Mouse (Mus musculus): ENCODE measurements around the gene Taf13. TPM values are rescaled to one million over a fixed set of nuclear protein-coding genes. Genes with fewer than 3 reads are reported as not detected.
A peak's percentile ranks its signal among the peaks of the same experiment; 100 is the strongest.

Taf13 gene
- total and polyA plus RNA-seq, 2 experiments from 2014 or later: 12.4 to 38.9 TPM

- 0 out of 2 replicates have a peak overlapping the region, but pooled peaks have one; percentile 76 for H3K27ac ChIP-seq
- TF ChIP-seq CTCF (IDR thresholded peaks at IDR 0.05; ENCODE audit: low read depth): no peak
- peak overlapping the region; percentile 75; the same call in 1 of the 2 replicates for H3K9ac ChIP-seq (replicated peaks; ENCODE audit: low read length)
- H3K27me3 ChIP-seq (ENCODE audit: insufficient read depth, low read length): no peaks in the 10 kb centered on the region
- H3K36me3 ChIP-seq (ENCODE audit: insufficient read depth, low read length): no peaks in the 10 kb centered on the region
- H3K4me3 ChIP-seq (ENCODE audit: low read length): peak overlapping the region; percentile 65
- H3K4me2 ChIP-seq (ENCODE audit: low read depth, low read length): peak overlapping the region; percentile 78
- WGBS: 42% methylated on average over 18 of the region's 18 CpGs
- DNase-seq (ENCODE audit: low spot score): no peak
- H3K9me3 ChIP-seq (ENCODE audit: low read length): no peaks in the 10 kb centered on the region
- H3K4me1 ChIP-seq (ENCODE audit: insufficient read depth, low read length): no peaks in the 10 kb centered on the region
- no peak for ATAC-seq
These were observed 962 bp downstream of the Taf13 start for GRCm38 (mm10) chr3:108572309-108573010.

GRCm38 (mm10) chr3:108574018-108574417 is 2.5 kb downstream of the Taf13 start:
- Histone ChIP-seq H3K27me3 (ENCODE audit: insufficient read depth, low read length) (no peaks in the 10 kb centered on the region), H3K27ac (no peak overlapping the region), H3K4me1 (ENCODE audit: insufficient read depth, low read length) (no peaks in the 10 kb centered on the region), H3K4me2 (ENCODE audit: low read depth, low read length) (no peak overlapping the region), H3K36me3 (ENCODE audit: insufficient read depth, low read length) (no peaks in the 10 kb centered on the region), H3K9me3 (ENCODE audit: low read length) (no peaks in the 10 kb centered on the region), H3K4me3 (ENCODE audit: low read length) (no peak overlapping the region), H3K9ac (replicated peaks; ENCODE audit: low read length) (no peak overlapping the region)
- no peak for TF ChIP-seq CTCF (IDR thresholded peaks at IDR 0.05; ENCODE audit: low read depth)
- ATAC-seq (no peak), DNase-seq (ENCODE audit: low spot score) (no peak)
- 93% methylated on average over 5 of the region's 5 CpGs for WGBS

GRCm38 (mm10) chr3:108584580-108584979 is 13.1 kb downstream of the Taf13 start:
- Histone ChIP-seq H3K9me3 (ENCODE audit: low read length) (no peaks in the 10 kb centered on the region), H3K9ac (replicated peaks; ENCODE audit: low read length) (no peak overlapping the region), H3K27ac (no peak overlapping the region), H3K27me3 (ENCODE audit: insufficient read depth, low read length) (no peaks in the 10 kb centered on the region), H3K4me2 (ENCODE audit: low read depth, low read length) (no peak overlapping the region), H3K4me1 (ENCODE audit: insufficient read depth, low read length) (no peaks in the 10 kb centered on the region), H3K4me3 (ENCODE audit: low read length) (no peak overlapping the region), H3K36me3 (ENCODE audit: insufficient read depth, low read length) (no peaks in the 10 kb centered on the region)
- no peak for TF ChIP-seq CTCF (IDR thresholded peaks at IDR 0.05; ENCODE audit: low read depth)
- 79% methylated on average over 4 of the region's 4 CpGs for WGBS
- no peak for ATAC-seq
- no peak for DNase-seq (ENCODE audit: low spot score)

GRCm38 (mm10) chr3:108588446-108588845 is 16.9 kb downstream of the Taf13 start:
- no peaks in the 10 kb centered on the region for H3K9me3 ChIP-seq (ENCODE audit: low read length)
- no peaks in the 10 kb centered on the region for H3K4me1 ChIP-seq (ENCODE audit: insufficient read depth, low read length)
- DNase-seq (ENCODE audit: low spot score): peak; percentile 62

GRCm38 (mm10) chr3:108590786-108591529 is 19.5 kb downstream of the Taf13 start, which contains the start of gene Wdr47:
TSS of gene Wdr47 (plus strand) at chr3:108591279.
- Histone ChIP-seq H3K4me3 (ENCODE audit: low read length) (peak within 1 kb of the TSS; percentile 96), H3K9ac (replicated peaks; ENCODE audit: low read length) (peak within 1 kb of the TSS; percentile 92), H3K9me3 (ENCODE audit: low read length) (no peaks in the 10 kb centered on the region), H3K27me3 (ENCODE audit: insufficient read depth, low read length) (no peaks in the 10 kb centered on the region), H3K27ac (peak within 1 kb of the TSS; percentile 94), H3K4me1 (ENCODE audit: insufficient read depth, low read length) (no peaks in the 10 kb centered on the region), H3K36me3 (ENCODE audit: insufficient read depth, low read length) (no peaks in the 10 kb centered on the region), H3K4me2 (ENCODE audit: low read depth, low read length) (peak within 1 kb of the TSS; percentile 70)
- WGBS: 6% methylated on average over 44 of the region's 44 CpGs
- ATAC-seq (peak; percentile 98), DNase-seq (ENCODE audit: low spot score) (peak; percentile 98)
- TF ChIP-seq CTCF (IDR thresholded peaks at IDR 0.05; ENCODE audit: low read depth): no peak

More at GRCm38 (mm10) chr3:108588446-108588845, 16.9 kb downstream of the Taf13 start:
- 18% methylated on average over 2 of the region's 2 CpGs for WGBS
- Histone ChIP-seq H3K27ac (no peak overlapping the region), H3K27me3 (ENCODE audit: insufficient read depth, low read length) (no peaks in the 10 kb centered on the region), H3K9ac (replicated peaks; ENCODE audit: low read length) (no peak overlapping the region), H3K4me2 (ENCODE audit: low read depth, low read length) (no peak overlapping the region), H3K36me3 (ENCODE audit: insufficient read depth, low read length) (no peaks in the 10 kb centered on the region), H3K4me3 (ENCODE audit: low read length) (no peak overlapping the region)
- no peak for ATAC-seq
- no peak for TF ChIP-seq CTCF (IDR thresholded peaks at IDR 0.05; ENCODE audit: low read depth)

GRCm38 (mm10) chr3:108591530-108592522 is 20.3 kb downstream of the Taf13 start:
- Histone ChIP-seq H3K27ac (peak overlapping the region; percentile 94), H3K27me3 (ENCODE audit: insufficient read depth, low read length) (no peaks in the 10 kb centered on the region), H3K4me1 (ENCODE audit: insufficient read depth, low read length) (no peaks in the 10 kb centered on the region), H3K4me3 (ENCODE audit: low read length) (peak overlapping the region; percentile 96), H3K36me3 (ENCODE audit: insufficient read depth, low read length) (no peaks in the 10 kb centered on the region), H3K4me2 (ENCODE audit: low read depth, low read length) (peak overlapping the region; percentile 70), H3K9me3 (ENCODE audit: low read length) (no peaks in the 10 kb centered on the region), H3K9ac (replicated peaks; ENCODE audit: low read length) (peak overlapping the region; percentile 92)
- WGBS: under 1% methylated on average over 61 of the region's 61 CpGs
- peak; percentile 84 for ATAC-seq
- TF ChIP-seq CTCF (IDR thresholded peaks at IDR 0.05; ENCODE audit: low read depth): no peak
- DNase-seq (ENCODE audit: low spot score): peak; percentile 53
